Mouse (Mus musculus) gastrocnemius, postnatal 14 days (tissue): ENCODE results near the gene Jmy. TPM values are rescaled to one million over a fixed set of nuclear protein-coding genes. Genes with fewer than 3 reads are reported as not detected.

Experiments used
- DNase-seq: peaks from one replicate; pipeline ENCODE4 v3.0.0; 2021; ENCODE audit warnings: mixed read lengths
- intact Hi-C: fragments of 180-260 bp; cut with DNase I; formaldehyde crosslinking; loops from one replicate; pipeline ENCODE4 v1.15.1; 2025; ENCODE audit warnings: low total_unique reads
- total RNA-seq, 2 experiments: library from RNA; stranded (reverse); gene quantifications; 2 replicates each; pipeline ENCODE4 v1.2.3; 2021

The Jmy gene
- total RNA-seq, 2 experiments from 2014 or later: 19.4 to 25.9 TPM

DNA sequence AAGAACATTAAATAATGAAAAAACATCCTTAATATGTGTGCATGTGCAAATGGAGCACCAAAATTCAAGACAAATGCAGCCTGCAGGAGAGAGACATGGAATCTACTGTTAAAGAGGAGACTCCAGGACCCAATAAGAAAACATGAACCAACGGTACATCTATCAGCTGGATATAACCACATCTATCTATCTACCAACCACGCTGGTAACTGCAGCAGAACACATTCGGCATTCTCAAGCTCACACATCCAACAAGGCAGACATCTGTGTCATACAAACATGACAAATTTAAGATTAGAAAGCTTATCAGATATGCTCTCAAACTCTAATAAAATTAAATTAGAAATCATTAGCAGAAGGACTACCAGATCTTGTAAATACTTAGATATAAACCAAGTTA, 21.3 kb downstream of the Jmy start:
- DNase-seq: no peak
- intact Hi-C loops: no loop called here

DNA sequence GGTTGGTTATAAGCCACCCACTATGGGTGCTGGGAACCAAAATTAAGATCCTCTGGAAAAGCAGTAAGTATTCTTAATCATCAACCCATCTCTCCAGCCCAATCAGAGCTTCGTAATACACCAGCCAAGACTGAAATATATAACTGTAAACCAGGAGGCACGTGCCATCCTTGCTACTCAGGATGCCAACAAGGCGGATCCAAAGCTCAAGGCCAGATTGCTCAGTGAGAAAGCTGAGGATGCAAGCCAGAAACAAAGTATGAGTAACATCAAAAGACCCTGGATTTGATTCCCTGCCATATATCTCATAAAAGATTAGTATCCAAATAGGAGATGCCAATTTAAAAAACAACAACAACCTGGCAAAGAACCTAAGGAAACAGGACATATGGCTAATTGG, 31.3 kb downstream of the Jmy start:
- intact Hi-C loops: no loop called here
- no peak for DNase-seq

DNA sequence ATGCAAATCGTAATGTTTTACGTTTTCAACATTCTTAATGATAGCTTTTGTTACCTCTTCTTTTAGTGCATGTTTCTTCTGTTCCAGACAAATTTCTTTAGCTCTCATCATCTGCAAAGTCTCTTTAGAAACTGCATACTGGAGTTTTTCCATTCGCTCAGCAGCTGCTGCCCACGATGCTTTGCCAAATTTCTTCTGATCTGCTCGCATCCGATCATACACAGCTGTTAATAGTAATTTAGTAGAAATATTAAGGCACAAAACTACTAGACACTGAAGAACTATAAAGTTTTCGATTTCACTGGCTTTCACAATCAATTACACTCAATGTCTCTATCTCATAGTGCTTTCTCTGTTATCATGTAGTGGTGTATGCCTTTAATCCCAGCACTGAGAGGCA, 40.0 kb downstream of the Jmy start:
- intact Hi-C loops: no loop called here
- peak; percentile 6 for DNase-seq

- intact Hi-C loops: no loop called here
- no peak for DNase-seq
These were observed 41.0 kb downstream of the Jmy start for GRCm38 (mm10) chr13:93458616-93459015.

- intact Hi-C loops: no loop called here
- no peak for DNase-seq
These were observed 46.3 kb downstream of the Jmy start for GRCm38 (mm10) chr13:93453275-93453674.

GRCm38 (mm10) chr13:93440167-93440566, 59.4 kb downstream of the Jmy start:
- intact Hi-C loops: no loop called here
- no peak for DNase-seq

DNA sequence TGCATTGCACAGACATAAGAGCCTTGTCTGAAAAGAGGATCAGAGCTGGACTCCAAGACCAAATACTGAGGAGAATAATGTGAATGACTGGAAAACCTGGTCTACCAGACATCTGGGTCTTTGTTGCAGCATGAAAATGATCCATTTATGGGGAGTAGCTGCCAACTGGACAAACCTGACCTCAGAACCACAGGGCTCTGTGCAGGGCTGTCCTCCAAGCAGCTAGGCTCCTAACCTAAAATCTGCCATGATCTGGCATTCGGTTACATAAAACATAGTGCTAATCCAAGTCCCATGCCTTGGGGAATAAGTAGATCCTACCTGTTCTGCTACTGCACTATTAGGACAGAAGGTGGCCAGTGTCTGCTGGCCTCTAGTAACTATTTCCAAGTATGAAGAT, 70.4 kb downstream of the Jmy start:
- DNase-seq: no peak
- intact Hi-C loops: no loop called here

DNA sequence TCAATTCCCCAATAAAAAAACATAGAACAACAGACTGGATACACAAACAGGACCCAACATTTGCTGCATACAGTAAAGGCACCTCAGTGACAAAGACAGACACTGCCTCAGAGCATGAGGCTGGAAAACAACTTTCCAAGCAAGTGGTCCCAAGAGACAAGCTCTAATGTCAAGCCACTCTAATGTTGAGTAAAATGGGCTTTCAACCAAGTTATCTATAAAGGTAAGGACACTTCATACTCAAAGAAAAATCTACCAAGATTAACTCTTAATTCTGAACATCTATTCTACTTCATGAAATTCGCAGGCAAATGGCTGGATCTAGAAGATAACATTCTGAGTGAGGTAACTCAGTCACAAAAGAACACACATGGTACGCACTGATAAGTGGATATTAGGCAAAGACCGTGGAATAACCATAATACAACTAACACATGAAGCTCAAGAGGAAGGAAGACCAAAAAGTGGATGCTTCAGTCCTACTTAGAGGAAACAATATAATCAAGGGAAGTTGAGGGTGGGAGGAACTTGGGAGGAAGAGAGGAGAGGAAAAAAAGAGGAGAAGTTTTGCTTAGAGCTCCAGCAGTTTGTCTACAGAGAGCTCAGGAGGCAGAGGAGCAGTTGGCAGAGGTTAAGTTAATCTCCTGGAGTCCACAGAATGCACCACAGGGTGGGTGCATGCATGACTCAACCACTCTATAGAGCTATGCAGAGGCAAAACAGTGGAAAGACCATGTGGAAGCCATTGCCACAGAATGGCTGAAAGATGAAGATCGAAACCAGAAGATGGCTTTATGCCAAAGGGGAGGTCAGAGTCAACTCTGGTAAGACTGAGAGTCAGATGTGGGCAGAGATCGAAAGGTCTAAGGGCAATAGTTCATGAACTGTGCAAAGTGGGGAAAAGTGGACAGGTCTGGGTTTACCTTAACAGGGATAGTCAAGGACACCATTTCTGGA, 71.4 kb downstream of the Jmy start:
- intact Hi-C loops: no loop called here
- no peak for DNase-seq

- no peak for DNase-seq
- intact Hi-C loops: no loop called here
These were observed 76.4 kb downstream of the Jmy start for GRCm38 (mm10) chr13:93423224-93423623.

DNA sequence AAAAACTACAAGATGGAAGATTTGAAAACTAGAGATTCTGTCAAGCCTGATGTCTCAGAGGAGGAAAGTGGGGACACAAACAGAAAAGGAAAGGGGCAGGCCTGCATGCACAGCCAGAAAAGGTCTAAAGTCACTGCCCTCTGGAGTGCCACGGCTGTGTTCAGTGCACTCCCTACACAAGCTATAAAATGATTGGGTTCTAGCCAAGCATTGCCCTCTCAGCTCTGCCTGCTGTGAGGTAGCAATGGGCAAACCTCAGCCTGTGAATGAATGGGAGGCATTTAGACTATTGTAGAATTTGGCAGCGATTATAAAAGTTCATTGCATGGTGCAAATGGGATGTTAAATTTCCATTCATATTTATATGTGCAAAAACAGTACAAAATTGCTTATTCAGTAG, 79.8 kb downstream of the Jmy start:
- intact Hi-C loops: no loop called here
- DNase-seq: no peak

- no peak for DNase-seq
- intact Hi-C loops: no loop called here
These were observed 81.3 kb downstream of the Jmy start for GRCm38 (mm10) chr13:93418292-93418691.

GRCm38 (mm10) chr13:93415055-93415454, 84.6 kb downstream of the Jmy start:
- intact Hi-C loops: no loop called here
- DNase-seq: no peak

- intact Hi-C loops: no loop called here
- DNase-seq: no peak
These were observed 89.3 kb downstream of the Jmy start for GRCm38 (mm10) chr13:93410343-93410742.

- DNase-seq: no peak
- intact Hi-C loops: no loop called here
These were observed 92.8 kb downstream of the Jmy start for GRCm38 (mm10) chr13:93406855-93407254.

- intact Hi-C loops: no loop called here
These were observed 97.7 kb downstream of the Jmy start for GRCm38 (mm10) chr13:93401947-93402346.

GRCm38 (mm10) chr13:93399710-93400216, 99.8 kb downstream of the Jmy start:
- DNase-seq: peak; percentile 14
- intact Hi-C loops: no loop called here

More at GRCm38 (mm10) chr13:93401947-93402346, 97.7 kb downstream of the Jmy start:
- no peak for DNase-seq

DNA sequence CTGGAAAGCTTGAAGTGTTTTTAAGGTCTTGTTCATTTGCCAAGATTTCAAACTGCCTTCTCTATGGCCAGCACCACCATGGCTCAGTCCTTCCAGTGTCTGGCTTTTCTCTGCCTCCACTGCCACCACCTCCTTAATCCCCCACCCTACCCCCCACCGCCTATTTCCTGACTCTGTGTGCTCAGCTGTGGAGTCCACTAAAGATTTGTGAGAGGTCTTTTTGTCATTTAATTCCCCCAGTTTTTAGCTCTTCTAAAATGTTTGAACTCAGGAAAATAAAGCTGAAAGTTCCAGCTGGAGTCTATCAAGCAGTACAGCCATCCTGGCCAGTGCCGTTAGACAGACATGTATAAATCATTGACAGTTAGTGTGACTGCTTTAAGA, 110.4 kb downstream of the Jmy start:
- DNase-seq: no peak
- intact Hi-C loops: no loop called here

GRCm38 (mm10) chr13:93388594-93389241, 110.9 kb downstream of the Jmy start:
- intact Hi-C loops: no loop called here
- no peak for DNase-seq

DNA sequence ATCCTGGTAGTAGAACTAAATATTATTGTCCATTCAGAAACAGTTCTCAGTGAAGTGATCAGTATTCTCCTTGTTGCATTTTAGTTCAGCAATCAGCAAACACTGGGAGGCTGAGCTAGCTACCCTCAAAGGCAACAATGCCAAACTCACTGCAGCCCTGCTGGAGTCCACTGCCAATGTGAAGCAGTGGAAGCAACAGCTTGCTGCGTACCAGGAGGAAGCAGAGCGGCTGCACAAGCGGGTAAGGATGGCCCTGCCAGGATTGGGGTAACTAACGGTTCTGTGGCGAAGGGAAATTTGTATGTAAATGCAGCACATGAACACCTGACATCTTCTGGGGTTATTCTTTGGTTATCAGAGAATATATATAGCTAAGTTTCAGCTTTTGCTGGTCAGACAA, 112.2 kb downstream of the Jmy start:
- intact Hi-C loops: no loop called here
- DNase-seq: no peak

DNA sequence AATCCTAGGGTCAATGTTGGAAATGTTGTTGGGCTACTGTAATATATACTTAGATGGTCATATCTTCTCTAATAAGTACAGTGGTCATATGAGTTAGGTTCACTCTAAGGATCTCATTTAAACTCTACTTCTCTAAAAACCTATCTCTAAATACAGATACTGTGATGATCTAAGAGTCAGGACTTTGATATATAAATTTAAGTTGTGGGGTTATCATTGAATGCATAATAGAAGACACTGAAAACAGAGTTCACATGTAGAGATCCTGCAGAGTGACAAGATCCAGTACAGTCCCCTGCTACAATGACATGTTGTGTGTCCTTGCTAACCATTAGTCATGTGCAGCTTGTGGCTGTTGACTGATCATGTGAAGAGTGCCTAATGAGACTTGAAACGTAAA, 114.5 kb downstream of the Jmy start:
- intact Hi-C loops: no loop called here
- DNase-seq: no peak

- no peak for DNase-seq
- intact Hi-C loops: no loop called here
These were observed 115.1 kb downstream of the Jmy start for GRCm38 (mm10) chr13:93384481-93384880.
